Mouse (Mus musculus): ENCODE measurements around the gene Chd1l. TPM values are rescaled to one million over a fixed set of nuclear protein-coding genes. Genes with fewer than 3 reads are reported as not detected.

Gene Chd1l
- 16.6 and 18.1 TPM in 2 replicates for polyA plus RNA-seq (2015; fragmentation: Nextera tagmentation; extraction: Ambion mirVana)

GRCm38 (mm10) chr3:97609845-97610410, at the start of gene Chd1l:
TSS of gene Chd1l (minus strand) at chr3:97610203.

GRCm38 (mm10) chr3:97657655-97658411, 47.8 kb upstream of the Chd1l start, which contains the start of gene Prkab2:
TSS of gene Prkab2 (plus strand) at chr3:97658193.

GRCm38 (mm10) chr3:97628391-97629001, 18.5 kb upstream of the Chd1l start, which contains the start of gene Fmo5:
TSS of gene Fmo5 (plus strand) at chr3:97628804.

Other genes starting within 250 kb of the Chd1l start
- 0.05 TPM in 1 of 2 replicates, not detected in the other for gene Olfr1402, start 188.2 kb downstream of the Chd1l start, polyA plus RNA-seq (2015; fragmentation: Nextera tagmentation; extraction: Ambion mirVana)
- gene Fmo5, start 18.6 kb upstream of the Chd1l start, polyA plus RNA-seq (2015; fragmentation: Nextera tagmentation; extraction: Ambion mirVana) = 2.2 and 3.6 TPM in 2 replicates
- gene Prkab2, start 48.0 kb upstream of the Chd1l start, polyA plus RNA-seq (2015; fragmentation: Nextera tagmentation; extraction: Ambion mirVana) = 1.7 and 2.2 TPM in 2 replicates
- gene Gm17651, start 64.5 kb upstream of the Chd1l start, polyA plus RNA-seq (2015; fragmentation: Nextera tagmentation; extraction: Ambion mirVana) = not detected in 2 replicates